Mouse (Mus musculus) frontal cortex, postnatal 25 days (tissue): ENCODE measurements at regions not wholly inside any gene's neighbourhood (a gene's known extent, or its start where the extent isn't known, plus 50 kb on each side); places are given as distances from the start of the nearest gene placed in this dataset.
A peak's percentile ranks its signal among the peaks of the same experiment; 100 is the strongest.

Source experiments
- DNase-seq, 2 experiments: peaks; one replicate each; pipeline ENCODE4 v3.0.0; 2022; ENCODE audit warnings: low spot score in 2 of 2

GRCm38 (mm10) chr10:102943156-102943555, 86.9 kb downstream of the Alx1 start:
- DNase-seq: no peak

DNA sequence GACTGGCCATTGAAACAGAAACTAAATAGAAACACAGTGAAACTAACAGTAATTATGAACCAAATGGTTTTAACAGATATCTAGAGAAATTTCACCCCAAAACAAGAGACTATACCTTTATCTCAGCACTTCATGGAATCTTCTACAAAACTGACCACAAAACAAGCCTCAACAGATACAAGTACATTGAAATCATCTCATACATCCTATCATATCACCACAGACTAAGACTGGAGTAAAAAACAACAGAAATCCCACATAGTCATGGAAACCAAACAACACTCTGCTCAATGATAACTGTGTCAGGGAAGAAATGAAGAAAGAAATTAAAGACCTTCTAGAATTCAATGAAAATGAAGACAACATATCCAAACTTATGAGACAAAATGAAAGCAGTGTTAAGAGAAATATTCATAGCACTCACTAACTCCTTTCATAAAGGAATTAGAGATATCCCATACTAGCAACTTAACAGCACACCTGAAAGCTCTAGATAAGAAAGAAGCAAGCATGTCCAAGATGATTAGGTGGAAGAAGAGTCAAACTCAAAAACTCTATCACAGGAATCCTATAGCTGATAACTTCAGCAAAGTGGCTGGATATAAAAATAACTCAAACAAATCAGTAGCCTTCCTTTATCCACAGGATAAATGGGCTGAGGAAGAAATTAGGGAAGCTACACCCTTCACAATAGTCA, 89.0 kb downstream of the Alx1 start:
- DNase-seq: no peak

- no peak for DNase-seq
These were observed 98.6 kb downstream of the Alx1 start for GRCm38 (mm10) chr10:102931445-102931844.

DNA sequence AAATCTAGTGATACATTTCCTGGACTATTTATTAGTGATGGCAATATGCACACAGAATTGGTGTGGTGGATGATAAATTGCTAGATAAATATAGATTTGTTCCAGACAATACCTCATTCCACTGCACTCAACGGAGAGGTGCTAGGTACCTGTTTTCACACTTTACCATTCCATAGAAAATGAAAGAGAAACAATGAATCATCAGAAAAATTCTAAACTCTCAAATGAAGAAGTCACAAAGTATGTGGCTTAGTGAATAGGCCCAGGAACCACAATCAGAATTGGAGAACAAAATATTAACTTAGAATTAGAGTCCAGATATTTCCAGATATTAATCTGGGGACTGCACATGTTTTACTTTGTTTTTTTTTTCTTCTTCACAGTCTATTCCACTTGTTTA, 101.4 kb downstream of the Alx1 start:
- no peak for DNase-seq

DNA sequence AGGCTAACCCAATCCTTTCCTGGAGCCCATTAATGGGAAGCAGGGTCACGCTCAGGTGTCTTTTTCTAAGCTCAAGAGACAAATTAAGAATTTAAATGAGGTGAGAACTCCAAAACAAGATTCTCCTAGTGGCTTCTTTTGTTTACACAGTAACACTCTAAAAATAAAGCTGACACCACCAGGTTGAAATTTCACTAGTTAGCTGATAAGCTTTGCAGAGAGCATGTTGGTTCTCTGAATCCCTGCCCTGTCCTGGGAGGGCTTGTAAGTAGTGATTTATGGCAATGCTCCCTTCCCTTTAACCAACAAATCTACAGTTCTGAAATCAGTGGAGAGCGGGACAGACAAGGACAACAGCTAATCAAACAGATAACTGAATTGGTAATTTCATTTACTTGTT, 132.6 kb downstream of the Alx1 start:
- no peak for DNase-seq

DNA sequence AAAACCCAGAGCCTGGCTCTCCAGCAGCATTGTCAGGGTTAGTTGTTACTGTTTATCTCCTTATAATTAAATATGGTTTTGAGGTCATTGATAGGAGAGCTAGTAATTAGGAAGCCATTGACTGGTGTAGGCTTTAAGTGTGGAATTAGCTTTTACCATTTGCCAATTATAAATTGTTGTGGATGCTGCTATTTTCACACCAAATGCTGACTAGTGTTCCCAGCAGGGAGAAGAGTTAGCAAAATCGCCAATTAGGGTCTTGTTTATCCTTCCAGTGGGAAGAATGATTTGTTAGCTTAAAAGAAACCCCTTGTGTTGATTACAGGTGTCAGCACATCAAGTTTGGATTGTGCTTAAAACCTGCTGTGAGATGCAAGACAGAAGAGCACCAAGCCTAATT, 134.1 kb downstream of the Alx1 start:
- DNase-seq: no peak

DNA sequence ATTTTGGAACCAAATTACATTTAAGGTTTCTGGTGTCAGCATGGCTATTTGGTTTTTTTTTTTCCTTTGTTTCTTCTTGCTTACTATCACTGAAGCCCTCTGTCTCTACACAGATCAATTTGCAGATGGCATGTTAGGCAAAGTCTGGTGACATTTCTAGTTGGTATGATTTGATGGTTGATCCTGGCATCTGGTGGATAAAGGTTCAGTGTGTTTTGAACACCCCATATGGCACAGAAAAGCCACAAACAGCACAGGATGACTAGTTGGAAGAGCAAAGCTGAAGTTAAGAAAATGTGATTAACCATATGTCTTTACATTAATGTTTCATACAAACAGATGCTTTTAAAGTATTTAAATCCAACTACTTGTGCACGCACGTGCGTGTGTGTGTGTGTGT, 137.6 kb downstream of the Alx1 start:
- DNase-seq: no peak

- no peak for DNase-seq
These were observed 140.3 kb downstream of the Alx1 start for GRCm38 (mm10) chr10:102889709-102890108.

GRCm38 (mm10) chr10:102881824-102882438, 148.1 kb downstream of the Alx1 start:
- no peak for DNase-seq

DNA sequence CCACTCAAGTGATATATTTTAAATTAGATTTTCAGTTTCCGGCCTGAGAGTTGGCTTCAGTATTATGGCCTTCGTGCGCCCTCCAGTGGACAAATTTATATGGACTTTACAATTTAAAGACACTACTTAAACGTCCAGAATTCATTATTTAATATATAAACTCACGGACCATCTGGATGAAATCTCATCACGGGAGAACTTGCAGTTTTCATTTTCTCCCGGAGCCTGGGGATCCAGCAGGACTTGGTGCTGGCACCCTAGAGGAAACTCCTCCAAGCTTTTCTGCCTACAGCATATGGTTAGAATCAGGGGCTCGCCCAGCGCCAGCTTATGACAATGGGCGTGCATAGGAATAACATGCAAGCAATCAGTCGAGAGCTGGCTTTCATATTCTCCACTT, 152.0 kb downstream of the Alx1 start:
- peak in 1 of 2 experiments; percentile 5 for DNase-seq

GRCm38 (mm10) chr10:102876946-102877345, 153.1 kb downstream of the Alx1 start:
- no peak for DNase-seq

- no peak for DNase-seq
These were observed 163.1 kb downstream of the Alx1 start for GRCm38 (mm10) chr10:102866920-102867319.

DNA sequence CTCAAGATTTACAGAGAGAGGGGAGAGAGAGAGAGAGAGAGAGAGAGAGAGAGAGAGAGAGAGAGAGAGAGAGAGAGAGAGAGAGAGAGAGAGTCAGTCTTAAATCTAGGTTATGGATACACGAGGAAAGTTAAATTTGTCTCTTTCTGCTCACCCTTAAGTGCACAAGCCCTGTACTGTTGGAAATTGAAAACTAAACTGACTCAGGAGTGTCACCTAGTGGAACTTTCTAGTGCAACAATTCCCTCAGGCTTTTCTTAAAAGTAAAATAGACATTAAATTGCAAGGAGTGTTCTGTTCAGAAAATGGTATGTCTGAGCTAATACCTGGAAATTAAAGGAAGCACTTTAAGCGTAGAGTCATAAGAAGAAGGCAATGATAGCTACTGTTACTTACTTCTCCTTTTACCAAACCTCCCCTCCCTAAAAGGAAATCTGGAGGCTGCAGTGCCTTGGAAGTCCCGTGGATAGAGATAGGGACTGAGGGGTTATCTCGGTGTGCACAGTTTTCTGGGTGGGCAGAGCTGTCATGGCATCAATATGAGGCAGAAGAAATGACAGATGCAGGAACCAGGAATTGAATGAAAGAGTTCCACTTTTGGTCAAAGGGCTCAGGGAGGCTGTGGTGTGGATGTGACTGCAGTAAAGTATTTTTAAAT, 193.3 kb downstream of the Alx1 start:
- DNase-seq: no peak

- no peak for DNase-seq
These were observed 194.2 kb downstream of the Alx1 start for GRCm38 (mm10) chr10:102835814-102836213.

DNA sequence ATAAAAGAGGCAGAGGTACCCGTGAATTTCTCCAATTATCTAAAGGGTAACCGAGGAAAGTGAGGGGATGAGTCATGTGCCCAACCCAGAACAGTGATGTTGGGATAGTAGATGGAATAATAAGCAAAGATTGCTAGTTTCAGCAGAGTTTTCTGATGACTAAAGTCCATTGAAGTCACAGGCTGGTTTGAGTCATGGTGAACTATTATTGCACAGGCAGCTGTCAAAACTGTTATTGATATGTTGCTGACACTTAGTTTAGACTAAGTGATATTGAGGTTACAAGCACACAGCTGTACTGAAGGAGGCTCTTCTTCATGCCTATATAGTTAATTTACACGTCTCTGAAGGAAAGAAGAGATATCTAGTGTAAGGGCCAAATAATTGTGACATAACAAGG, 200.4 kb downstream of the Alx1 start:
- no peak for DNase-seq

- no peak for DNase-seq
These were observed 206.6 kb downstream of the Alx1 start for GRCm38 (mm10) chr10:102823434-102823833.

DNA sequence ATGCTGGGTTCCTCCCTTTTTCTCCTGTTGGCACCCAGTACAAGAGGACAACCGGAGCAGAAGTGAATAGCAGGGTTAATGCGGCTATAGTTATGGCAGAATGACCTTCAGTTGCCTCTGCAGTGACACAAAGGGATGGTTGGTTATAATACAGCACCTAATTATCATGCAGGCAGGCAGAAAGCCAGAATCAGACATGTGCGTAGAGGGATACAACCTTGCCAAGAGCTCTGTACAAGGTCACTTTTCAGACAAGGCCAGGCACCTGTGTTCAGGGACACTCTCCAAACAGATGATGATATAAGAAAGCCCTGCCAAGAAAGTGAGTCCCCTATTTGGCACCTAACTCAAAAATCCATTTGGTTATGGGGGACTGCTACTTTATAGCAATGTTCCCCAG, 228.6 kb downstream of the Alx1 start:
- DNase-seq: no peak

GRCm38 (mm10) chr10:102779243-102779642, 250.8 kb downstream of the Alx1 start:
- no peak for DNase-seq

DNA sequence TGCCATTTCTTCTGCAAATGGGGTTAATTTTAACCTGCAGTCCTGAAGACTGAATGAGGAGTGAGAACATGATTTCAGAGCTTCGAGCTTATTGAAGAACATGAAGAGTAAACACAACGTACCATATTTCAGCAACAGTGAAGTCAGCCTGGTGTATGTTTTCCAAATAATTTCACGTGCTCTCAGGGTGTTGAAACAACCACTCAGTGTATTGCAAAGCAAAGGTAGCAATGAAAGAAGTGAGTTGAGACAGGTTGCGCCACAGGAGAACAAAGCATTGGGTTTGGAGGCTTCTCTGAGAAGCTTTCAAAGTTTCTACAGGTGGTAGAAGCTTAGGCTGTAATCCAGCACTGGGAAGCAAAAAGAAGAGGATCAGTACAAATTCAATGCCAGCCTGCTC, 251.7 kb downstream of the Rassf9 start:
- DNase-seq: no peak

DNA sequence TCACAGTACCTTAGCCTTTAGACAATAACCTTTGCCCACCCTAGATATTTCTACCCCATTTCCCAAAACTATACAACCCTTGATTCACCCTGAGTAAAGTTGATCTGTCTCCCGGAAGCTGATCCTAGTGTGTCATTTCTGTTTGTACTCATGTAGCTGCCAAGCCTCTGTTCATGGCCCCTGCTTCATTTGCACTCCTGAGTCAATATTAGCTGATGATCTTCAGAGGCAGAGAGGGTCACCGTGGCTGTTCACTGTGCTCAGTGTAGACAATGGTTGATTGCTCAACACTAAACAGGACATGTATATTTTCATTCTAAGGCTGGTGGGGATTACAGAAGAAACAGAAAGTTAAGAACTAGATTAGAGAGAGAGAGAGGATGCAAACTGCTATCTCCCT, 250.4 kb downstream of the Rassf9 start:
- no peak for DNase-seq

DNA sequence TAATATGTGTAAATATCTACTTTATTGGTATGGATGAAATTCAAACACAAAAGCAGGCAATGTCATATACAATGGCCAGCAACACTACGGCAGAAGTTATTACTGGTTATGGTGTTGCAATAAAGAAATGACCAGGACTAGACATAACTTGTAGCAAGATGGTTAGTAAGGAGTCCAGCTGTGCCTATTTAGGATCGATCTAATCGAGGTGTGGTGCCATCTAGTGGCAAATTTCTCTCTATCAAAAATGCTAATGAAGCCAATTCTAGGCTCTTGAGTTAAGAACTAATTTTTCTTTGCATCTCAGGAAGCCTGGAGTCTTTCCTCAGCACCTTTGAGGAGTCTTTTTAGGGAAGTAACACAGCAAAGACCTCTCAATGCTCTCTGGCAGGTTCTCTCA, 223.2 kb downstream of the Rassf9 start:
- peak in 1 of 2 experiments; percentile 20 for DNase-seq

- DNase-seq: no peak
These were observed 220.4 kb downstream of the Rassf9 start for GRCm38 (mm10) chr10:102732420-102732819.

DNA sequence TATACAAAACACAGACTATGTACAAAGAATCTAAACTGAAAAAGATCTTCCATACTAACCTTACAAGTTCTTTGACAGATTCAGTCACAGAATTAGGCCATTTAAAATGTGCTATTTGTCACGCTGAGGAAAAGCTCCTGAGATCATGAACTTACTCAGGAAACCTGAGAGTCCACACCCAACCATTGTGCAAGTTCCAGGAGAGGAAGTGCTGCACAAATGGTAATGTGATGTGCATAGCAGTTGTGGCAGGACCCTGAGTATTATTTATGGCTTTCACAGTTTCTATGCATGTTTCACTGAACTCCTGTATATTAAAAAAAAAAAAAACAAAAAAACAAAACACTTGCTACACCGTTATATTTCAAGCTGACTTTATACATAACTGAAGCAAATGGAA, 200.2 kb downstream of the Rassf9 start:
- DNase-seq: no peak
